Mouse (Mus musculus) natural killer cell, adult 2 months (primary cell): ENCODE measurements around the gene Zfand2b.

Experiments used
- DNase-seq, 2 experiments: peaks; one replicate each; pipeline ENCODE4 v3.0.0; 2022; ENCODE audit warnings: low spot score in 2 of 2

Zfand2b gene

GRCm38 (mm10) chr1:75159540-75160255 lies 8.7 kb upstream of the Zfand2b start:
- no peak for DNase-seq

- no peak for DNase-seq
Observed at GRCm38 (mm10) chr1:75160256-75160617, 8.2 kb upstream of the Zfand2b start.

DNA sequence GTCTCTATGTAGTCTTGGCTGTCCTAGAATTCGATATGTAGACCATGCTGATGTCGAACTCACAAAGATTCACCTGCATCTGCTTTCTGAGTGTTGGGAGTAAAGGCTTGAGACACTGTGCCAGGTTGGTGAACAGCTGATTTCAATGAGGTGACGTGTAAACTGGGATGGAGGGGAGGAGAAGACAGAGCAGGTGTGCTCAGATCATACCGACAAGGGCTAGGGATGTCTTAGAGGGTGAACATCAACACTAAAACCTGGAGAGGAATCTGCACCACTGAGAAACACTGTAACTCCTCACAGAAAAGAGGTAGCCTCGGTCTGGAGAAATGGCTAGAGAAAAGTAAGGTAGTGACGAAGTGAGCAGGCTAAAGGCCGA lies 364 bp upstream of the Zfand2b start:
- DNase-seq, result no peak

DNA sequence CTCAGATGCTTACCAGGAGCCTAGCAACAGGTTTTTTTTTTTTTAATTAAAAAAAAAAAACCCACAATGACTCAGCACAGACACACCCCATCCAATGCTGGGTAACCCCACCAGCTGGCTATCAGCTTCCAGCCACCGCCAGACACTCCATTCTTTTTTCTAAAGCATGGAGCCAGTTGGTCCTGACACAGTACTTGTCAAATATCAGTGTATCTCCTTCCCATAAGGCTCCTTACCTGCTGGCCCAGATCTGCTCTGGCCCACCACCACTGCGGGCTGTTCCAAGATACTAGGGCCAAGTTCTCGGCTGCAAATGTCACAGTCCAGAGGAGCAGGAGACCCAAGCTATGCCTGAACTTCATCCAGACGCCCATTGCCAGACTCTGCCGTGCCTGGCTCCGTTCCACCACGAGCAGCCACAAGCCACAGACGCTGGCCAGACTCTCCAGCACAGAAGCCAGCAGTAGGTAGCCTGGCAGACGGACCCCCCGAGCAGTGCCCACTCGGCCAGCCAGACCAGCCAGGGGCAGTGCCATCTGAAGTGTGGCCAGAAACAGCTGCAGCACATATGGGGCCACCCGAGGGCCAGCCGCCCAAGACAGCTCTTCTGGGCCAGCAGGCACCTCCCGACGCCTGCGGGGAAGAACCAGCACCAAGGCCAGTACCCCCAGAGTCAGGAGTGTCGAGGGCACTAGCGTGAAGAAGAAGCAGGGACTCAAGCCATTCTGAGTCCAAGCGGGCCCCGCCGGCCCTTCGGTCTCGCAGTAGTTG lies 11.1 kb downstream of the Zfand2b start:
- DNase-seq, result peak; percentile 3 to 7

- peak; percentile 72 to 79 for DNase-seq
Observed at GRCm38 (mm10) chr1:75180105-75180590, 11.7 kb downstream of the Zfand2b start, which contains the start of gene Abcb6. Abcb6 (minus strand) TSS chr1:75180392.

GRCm38 (mm10) chr1:75180741-75181140 lies 12.3 kb downstream of the Zfand2b start:
- DNase-seq, result no peak

GRCm38 (mm10) chr1:75181377-75181870 lies 13.0 kb downstream of the Zfand2b start:
- no peak for DNase-seq

DNA sequence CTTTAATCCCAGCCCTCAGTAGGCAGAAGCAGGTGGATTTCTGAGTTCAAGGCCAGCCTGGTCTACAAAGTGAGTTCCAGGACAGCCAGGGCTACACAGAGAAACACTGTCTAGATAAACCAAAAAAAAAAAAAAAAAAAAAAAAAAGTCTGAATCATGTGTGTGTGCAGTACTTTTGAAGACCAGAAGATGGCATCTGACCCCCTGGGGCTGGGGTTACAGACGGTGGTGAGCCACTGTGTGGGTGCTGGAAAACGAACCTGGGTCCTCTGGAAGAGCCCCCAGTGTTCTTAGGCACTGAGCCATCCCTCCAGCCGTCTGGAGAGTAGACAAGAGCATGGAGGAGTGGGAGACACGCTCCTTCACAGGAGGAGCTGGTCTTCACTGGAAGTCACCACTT lies 13.7 kb downstream of the Zfand2b start:
- DNase-seq, result no peak

- DNase-seq, result no peak
Observed at GRCm38 (mm10) chr1:75185495-75185894, 17.0 kb downstream of the Zfand2b start.

DNA sequence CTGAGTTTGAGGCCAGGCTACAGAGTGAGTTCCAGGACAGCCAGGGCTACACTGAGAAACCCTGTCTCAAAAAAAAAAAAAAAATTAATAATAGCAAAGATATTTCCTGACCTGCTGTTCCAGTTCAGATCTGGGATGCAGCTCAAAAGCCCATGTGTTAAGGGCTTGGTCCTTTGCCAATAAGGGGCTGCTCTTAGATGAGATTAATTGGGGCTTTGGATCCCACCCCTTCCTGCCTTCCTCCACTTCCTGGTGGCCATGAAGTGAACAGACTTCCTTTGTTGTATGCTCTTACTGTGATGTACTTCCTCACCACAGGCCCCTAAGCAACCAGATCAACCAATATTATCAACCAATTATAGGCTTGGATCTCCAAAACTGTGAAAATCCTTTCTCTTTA lies 18.7 kb downstream of the Zfand2b start:
- DNase-seq, result no peak

GRCm38 (mm10) chr1:75187914-75188483 lies 19.6 kb downstream of the Zfand2b start:
- DNase-seq, result no peak

GRCm38 (mm10) chr1:75190577-75190976 lies 22.1 kb downstream of the Zfand2b start:
- no peak for DNase-seq

GRCm38 (mm10) chr1:75191258-75191621 lies 22.8 kb downstream of the Zfand2b start:
- no peak for DNase-seq

DNA sequence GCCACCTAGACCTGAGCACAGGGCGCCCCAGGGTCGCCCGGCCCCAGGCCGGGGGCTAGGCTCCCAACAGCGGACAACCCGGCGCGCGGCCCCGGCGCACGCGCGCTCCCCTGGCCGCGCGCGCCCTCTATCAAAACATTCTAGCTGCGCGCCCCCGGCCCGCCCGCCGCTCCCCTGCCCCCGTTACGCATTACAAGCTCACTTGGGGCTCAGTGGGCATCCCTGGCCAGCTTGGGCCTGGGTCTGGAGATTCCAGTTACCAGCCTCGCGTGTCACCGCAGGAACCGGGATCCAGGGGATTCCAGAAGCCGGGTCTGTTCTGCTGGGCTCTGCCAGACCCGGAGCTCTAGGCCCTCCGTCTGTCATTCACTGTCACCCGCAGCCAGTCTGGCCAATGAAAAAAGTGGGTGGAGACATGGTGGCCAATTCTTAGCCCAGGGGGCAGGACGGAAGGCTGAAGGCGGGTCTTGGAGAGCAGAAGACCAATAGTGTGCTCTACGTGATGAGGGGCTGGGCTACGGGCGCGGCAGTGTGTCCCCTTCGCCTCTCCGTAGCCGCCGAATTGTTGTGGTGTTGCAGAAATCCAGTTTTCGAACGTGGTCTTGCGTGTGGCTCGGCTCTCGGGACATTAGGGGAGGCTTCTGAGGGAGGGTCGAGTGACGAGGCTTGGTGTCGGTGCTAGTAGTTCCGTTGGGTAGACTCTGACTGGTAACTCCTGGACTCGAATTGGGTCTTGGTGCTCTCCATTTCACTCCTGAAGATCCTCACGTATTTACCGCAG lies 23.4 kb downstream of the Zfand2b start, which contains the start of the genes Ankzf1 and Atg9a:
Gene Ankzf1 (plus strand): TSS at position 530 of the 781 bp plus-strand sequence.
Gene Atg9a (minus strand): TSS at position 575 of the 781 bp plus-strand sequence.
- DNase-seq, result peak; percentile 93 to 95

DNA sequence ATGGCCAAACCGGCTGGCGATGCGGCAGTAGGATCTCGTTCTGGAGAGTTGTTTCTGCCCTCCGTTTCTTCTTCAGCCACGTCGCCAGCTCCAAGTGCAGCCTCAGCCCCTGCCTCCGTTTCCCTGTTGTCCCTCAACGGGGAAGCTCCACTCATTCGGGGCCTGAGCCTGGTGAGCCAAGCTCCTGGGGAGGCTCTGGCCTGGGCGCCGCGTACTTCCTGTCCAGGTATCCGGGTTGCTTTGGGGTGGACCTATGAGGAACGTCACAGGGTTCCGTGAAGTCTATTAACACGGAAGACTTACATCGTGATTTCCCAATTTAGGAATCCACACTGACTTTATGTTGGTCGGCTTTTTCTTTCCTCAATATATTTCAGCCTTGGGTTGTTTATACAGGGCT lies 24.0 kb downstream of the Zfand2b start:
- DNase-seq, result peak; percentile 19 to 36

GRCm38 (mm10) chr1:75201236-75201635 lies 32.8 kb downstream of the Zfand2b start:
- DNase-seq, result no peak

DNA sequence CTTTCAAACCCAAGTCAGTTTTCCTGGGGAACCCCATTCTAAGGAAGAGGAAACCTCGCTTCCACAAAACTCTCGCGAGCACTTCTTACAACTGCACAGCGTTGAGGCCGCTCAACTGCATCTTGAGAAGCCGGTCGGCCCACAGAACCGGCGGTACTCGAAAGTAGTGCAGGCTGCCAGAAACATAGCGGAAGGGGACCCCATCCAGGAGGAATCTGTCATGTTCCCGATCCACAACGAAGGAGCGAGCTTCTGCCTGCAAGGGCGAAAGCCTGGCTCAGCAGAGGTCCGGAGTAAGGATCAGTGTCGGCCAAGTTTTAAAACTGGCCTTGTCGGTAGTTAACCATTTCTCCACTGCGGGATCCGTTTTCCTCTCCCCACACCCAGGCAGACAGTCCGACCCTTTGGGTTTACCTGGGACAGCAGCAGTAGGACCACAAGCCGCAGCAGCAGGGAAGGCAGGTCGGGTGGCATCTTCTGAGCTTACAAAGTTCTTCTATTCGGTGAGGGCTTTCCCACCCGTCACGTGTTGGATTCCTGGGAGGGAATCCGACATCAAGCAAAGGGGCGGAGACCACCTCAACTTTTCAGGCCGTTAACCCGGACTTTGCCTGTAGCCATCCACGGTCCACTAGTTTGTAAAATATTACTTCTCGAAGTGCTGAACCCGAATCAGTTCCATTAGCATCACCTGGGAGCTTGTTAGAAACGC lies 40.7 kb downstream of the Zfand2b start:
- DNase-seq, result peak in 1 of 2 experiments; percentile 21

GRCm38 (mm10) chr1:75210136-75211087 lies 42.0 kb downstream of the Zfand2b start, which contains the start of the genes Glb1l and Stk16:
Glb1l (minus strand) TSS chr1:75210813.
Stk16 (plus strand) TSS chr1:75210838.
- peak; percentile 95 to 96 for DNase-seq

DNA sequence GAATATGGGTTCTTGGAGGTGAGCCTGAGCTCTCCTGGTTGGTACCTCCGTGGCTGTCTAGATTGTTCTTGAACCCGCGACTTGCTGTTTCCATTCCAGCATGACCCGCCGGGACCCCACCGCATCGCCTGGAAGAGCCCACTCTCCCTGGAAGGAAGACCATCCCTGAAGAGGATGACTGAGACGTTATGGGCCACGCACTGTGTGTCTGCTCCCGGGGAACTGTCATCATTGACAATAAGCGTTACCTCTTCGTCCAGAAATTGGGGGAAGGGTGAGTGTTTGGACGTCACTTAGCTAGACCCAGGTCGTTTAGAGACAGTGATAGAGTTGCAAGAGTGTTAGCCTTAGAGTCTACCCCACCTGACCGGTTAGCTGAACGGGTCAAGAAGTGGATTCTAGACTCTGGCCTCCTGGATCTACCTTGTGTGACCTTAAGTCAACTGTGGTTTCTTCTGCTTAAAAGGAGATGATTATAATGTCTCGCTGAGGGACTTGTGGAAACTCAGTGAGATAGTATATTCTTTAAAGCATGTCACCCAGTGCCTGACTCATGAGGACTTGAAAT lies 42.8 kb downstream of the Zfand2b start:
- DNase-seq, result no peak
